Mouse (Mus musculus) embryonic facial prominence, embryonic 14.5 days (tissue): Measurements from ENCODE around the gene Nup35. TPM values are rescaled to one million over a fixed set of nuclear protein-coding genes. Genes with fewer than 3 reads are reported as not detected.

Experiments
- ATAC-seq: fragments of 200-750 bp; cut with Nextera tagmentation; 2 replicates; pipeline ENCODE4 v1.8.0; 2017; ENCODE audit warnings: low read depth, moderate number of reproducible peaks, moderate TSS enrichment
- DNase-seq: peaks from one replicate; pipeline ENCODE4 v3.0.0-alpha.2; 2015; ENCODE audit warnings: low spot score
- H3K27ac ChIP-seq: fragments of 300-500 bp; sonication (generic); replicated peaks from 2 replicates; pipeline ENCODE4 v1.5.1; 2014; ENCODE audit warnings: low read depth, mild to moderate bottlenecking, low read length, moderate library complexity
- H3K27me3 ChIP-seq: fragments of 300-500 bp; sonication (generic); replicated peaks from 2 replicates; pipeline ENCODE4 v1.6.1; 2014; ENCODE audit warnings: low read length; ENCODE audit not compliant: control insufficient read depth, insufficient read depth
- H3K36me3 ChIP-seq: fragments of 300-500 bp; sonication (generic); 2 replicates; pipeline ENCODE4 v1.6.1; 2014; ENCODE audit warnings: low read length, mixed read lengths; ENCODE audit not compliant: control insufficient read depth, insufficient read depth
- H3K4me1 ChIP-seq: fragments of 300-500 bp; sonication (generic); 2 replicates; pipeline ENCODE4 v1.6.1; 2014; ENCODE audit warnings: antibody characterized with exemption, low read length; ENCODE audit not compliant: control insufficient read depth, insufficient read depth
- H3K4me2 ChIP-seq: fragments of 300-500 bp; sonication (generic); 2 replicates; pipeline ENCODE4 v1.6.1; 2014; ENCODE audit warnings: low read depth, mild to moderate bottlenecking, low read length, moderate library complexity, mixed read lengths
- H3K4me3 ChIP-seq: fragments of 300-500 bp; sonication (generic); 2 replicates; pipeline ENCODE4 v1.5.1; 2014; ENCODE audit warnings: low read depth, mild to moderate bottlenecking, low read length
- H3K9ac ChIP-seq: fragments of 300-500 bp; sonication (generic); 2 replicates; pipeline ENCODE4 v1.6.1; 2014; ENCODE audit warnings: low read depth, mild to moderate bottlenecking, low read length, moderate library complexity, mixed read lengths
- H3K9me3 ChIP-seq: fragments of 300-500 bp; sonication (generic); 2 replicates; pipeline ENCODE4 v1.6.1; 2016; ENCODE audit warnings: low read length; ENCODE audit not compliant: control insufficient read depth
- WGBS: fragments of 180-500 bp; shearing (Covaris S2); extraction: QIAGEN DNeasy Blood & Tissue Kit; methylation state at CpG from one replicate; pipeline ENCODE4 v1.1.7; 2014; 5-methylcytosine and 5-hydroxymethylcytosine counted together
- polyA plus RNA-seq: library from polyadenylated mRNA; unstranded; fragments of >200 nt; fragmentation: Nextera tagmentation; extraction: Ambion mirVana; gene quantifications from 2 replicates; pipeline ENCODE4 v1.2.1, GENCODE M21; 2014

Nup35 gene
- polyA plus RNA-seq, result 41.8 and 43.4 TPM in 2 replicates

GRCm38 (mm10) chr2:80616854-80617737 lies at the start of gene Nup35, which contains the start of gene Dusp19:
Gene Nup35 (plus strand): TSS chr2:80617236.
Gene Dusp19 (plus strand): TSS chr2:80617045.
- peak; percentile 97 for DNase-seq
- Histone ChIP-seq H3K9ac (peak within 1 kb of the TSS; percentile 83), H3K9me3 (no peaks in the 10 kb centered on the region), H3K36me3 (no peaks in the 10 kb centered on the region), H3K27ac (peak within 1 kb of the TSS; percentile 75), H3K4me3 (peak within 1 kb of the TSS; percentile 74), H3K4me1 (peaks cover 7% of the 10 kb centered on the region), H3K4me2 (peak within 1 kb of the TSS; percentile 74), H3K27me3 (no peaks in the 10 kb centered on the region)
- 3% methylated on average over 21 of the region's 21 CpGs for WGBS
- peak; percentile 99 for ATAC-seq

DNA sequence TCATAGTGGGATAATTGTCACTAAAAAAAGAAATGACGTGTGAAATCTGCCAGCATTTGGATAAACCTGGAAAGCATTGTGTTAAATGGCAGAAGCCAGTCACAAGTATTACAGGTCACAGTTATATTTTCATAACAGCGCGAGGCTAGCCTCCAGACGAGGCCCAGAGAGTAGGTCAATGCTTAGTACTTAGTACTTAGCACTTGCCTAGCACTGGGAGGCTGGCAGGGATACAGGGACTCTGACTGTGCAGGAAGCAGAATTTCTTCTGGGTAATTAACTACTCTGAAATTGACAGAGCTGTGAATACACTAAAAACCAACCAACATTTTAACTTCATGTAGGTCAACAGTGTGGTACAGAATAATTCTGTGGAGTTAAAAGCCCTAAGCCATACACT lies 49.6 kb upstream of the Nup35 start:
- H3K9ac ChIP-seq, result no peak overlapping the region
- DNase-seq, result no peak
- WGBS, result 86% methylated on average over 4 of the region's 4 CpGs

DNA sequence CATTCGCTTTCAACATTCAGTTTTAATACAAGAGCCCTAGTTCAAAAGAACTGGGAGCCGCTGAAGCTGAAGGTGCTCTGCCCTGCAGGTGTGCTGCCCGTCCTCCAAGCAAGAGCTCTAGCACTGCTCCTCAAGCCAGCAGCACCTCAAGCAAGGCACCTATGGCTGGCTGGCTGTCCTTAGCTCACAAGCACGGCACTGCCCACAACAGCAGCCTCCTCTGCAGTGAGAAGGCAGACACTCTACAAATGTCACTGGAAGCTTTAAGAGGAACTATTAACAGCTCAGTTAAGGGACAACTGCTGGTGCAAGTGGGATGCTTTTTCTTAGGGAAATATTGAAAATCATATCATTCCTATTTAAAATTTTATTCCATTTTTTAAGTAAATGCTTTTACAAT lies 46.4 kb upstream of the Nup35 start:
- H3K4me3 ChIP-seq, result no peak overlapping the region
- no peak overlapping the region for H3K27ac ChIP-seq
- DNase-seq, result no peak
- no peak overlapping the region for H3K4me2 ChIP-seq
- no peak overlapping the region for H3K9ac ChIP-seq
- WGBS, result 64% methylated on average over 4 of the region's 4 CpGs
- H3K36me3 ChIP-seq, result 0 out of 2 replicates have a peak, but pooled peaks cover 5% of the 10 kb centered on the region
- H3K27me3 ChIP-seq, result no peaks in the 10 kb centered on the region
- ATAC-seq, result no peak
- H3K4me1 ChIP-seq, result no peaks in the 10 kb centered on the region; the same call in 1 of the 2 replicates
- no peaks in the 10 kb centered on the region for H3K9me3 ChIP-seq

More for the DNA sequence above, 49.6 kb upstream of the Nup35 start:
- Histone ChIP-seq H3K36me3 (0 out of 2 replicates have a peak, but pooled peaks cover 5% of the 10 kb centered on the region), H3K4me2 (no peak overlapping the region), H3K27ac (no peak overlapping the region), H3K9me3 (no peaks in the 10 kb centered on the region), H3K27me3 (no peaks in the 10 kb centered on the region), H3K4me3 (no peak overlapping the region), H3K4me1 (no peaks in the 10 kb centered on the region)
- no peak for ATAC-seq

- no peak overlapping the region for H3K9ac ChIP-seq
- no peaks in the 10 kb centered on the region for H3K27me3 ChIP-seq
- no peak overlapping the region for H3K27ac ChIP-seq
- no peaks in the 10 kb centered on the region for H3K36me3 ChIP-seq
- no peak overlapping the region for H3K4me3 ChIP-seq
- peaks cover 16% of the 10 kb centered on the region for H3K4me1 ChIP-seq
- WGBS, result 90% methylated on average over 1 of the region's 1 CpGs
- no peaks in the 10 kb centered on the region for H3K9me3 ChIP-seq
- ATAC-seq, result no peak
- no peak overlapping the region for H3K4me2 ChIP-seq
- DNase-seq, result no peak
Measured at GRCm38 (mm10) chr2:80577286-80577685, 39.8 kb upstream of the Nup35 start.

GRCm38 (mm10) chr2:80579253-80579891 lies 37.7 kb upstream of the Nup35 start:
- H3K4me3 ChIP-seq, result peak overlapping the region; percentile 90
- peaks cover 16% of the 10 kb centered on the region for H3K4me1 ChIP-seq
- no peaks in the 10 kb centered on the region for H3K9me3 ChIP-seq
- 22% methylated on average over 6 of the region's 6 CpGs for WGBS
- H3K4me2 ChIP-seq, result peak overlapping the region; percentile 60
- no peak for ATAC-seq
- 0 out of 2 replicates have a peak overlapping the region, but pooled peaks have one; percentile 6 for H3K27ac ChIP-seq
- peak overlapping the region; percentile 34; the same call in 1 of the 2 replicates for H3K9ac ChIP-seq
- no peaks in the 10 kb centered on the region for H3K27me3 ChIP-seq
- no peaks in the 10 kb centered on the region for H3K36me3 ChIP-seq
- DNase-seq, result no peak

- Histone ChIP-seq H3K9me3 (no peaks in the 10 kb centered on the region), H3K4me2 (peak overlapping the region; percentile 60), H3K4me3 (peak overlapping the region; percentile 90), H3K27ac (peak overlapping the region; percentile 97), H3K36me3 (no peaks in the 10 kb centered on the region), H3K4me1 (peaks cover 16% of the 10 kb centered on the region), H3K27me3 (no peaks in the 10 kb centered on the region), H3K9ac (peak overlapping the region; percentile 98)
- under 1% methylated on average over 16 of the region's 65 CpGs for WGBS
- peak; percentile 70 for DNase-seq
- ATAC-seq, result peak; percentile 79
Measured at GRCm38 (mm10) chr2:80580311-80580961, 36.6 kb upstream of the Nup35 start.

GRCm38 (mm10) chr2:80581043-80581711 lies 35.9 kb upstream of the Nup35 start, which contains the start of gene Nckap1:
Gene Nckap1 (minus strand): TSS chr2:80581380.
- no peaks in the 10 kb centered on the region for H3K27me3 ChIP-seq

GRCm38 (mm10) chr2:80582356-80582755 lies 34.7 kb upstream of the Nup35 start:
- H3K36me3 ChIP-seq, result no peaks in the 10 kb centered on the region
- ATAC-seq, result no peak
- H3K27ac ChIP-seq, result no peak overlapping the region
- no peaks in the 10 kb centered on the region for H3K9me3 ChIP-seq
- WGBS, result 86% methylated on average over 3 of the region's 3 CpGs
- peaks cover 16% of the 10 kb centered on the region for H3K4me1 ChIP-seq
- DNase-seq, result no peak
- H3K4me3 ChIP-seq, result no peak overlapping the region
- no peaks in the 10 kb centered on the region for H3K27me3 ChIP-seq
- H3K4me2 ChIP-seq, result no peak overlapping the region
- no peak overlapping the region for H3K9ac ChIP-seq

More at GRCm38 (mm10) chr2:80581043-80581711, 35.9 kb upstream of the Nup35 start, which contains the start of gene Nckap1:
- Histone ChIP-seq H3K4me1 (peaks cover 16% of the 10 kb centered on the region), H3K4me3 (peak within 1 kb of the TSS; percentile 90), H3K36me3 (no peaks in the 10 kb centered on the region), H3K27ac (peak within 1 kb of the TSS; percentile 97), H3K4me2 (peak within 1 kb of the TSS; percentile 60), H3K9ac (peak within 1 kb of the TSS; percentile 98), H3K9me3 (no peaks in the 10 kb centered on the region)
- WGBS, result under 1% methylated on average over 36 of the region's 88 CpGs
- DNase-seq (peak; percentile 86), ATAC-seq (peak; percentile 93)
